Mouse (Mus musculus): ENCODE results near the gene Pigx.

The Pigx gene

DNA sequence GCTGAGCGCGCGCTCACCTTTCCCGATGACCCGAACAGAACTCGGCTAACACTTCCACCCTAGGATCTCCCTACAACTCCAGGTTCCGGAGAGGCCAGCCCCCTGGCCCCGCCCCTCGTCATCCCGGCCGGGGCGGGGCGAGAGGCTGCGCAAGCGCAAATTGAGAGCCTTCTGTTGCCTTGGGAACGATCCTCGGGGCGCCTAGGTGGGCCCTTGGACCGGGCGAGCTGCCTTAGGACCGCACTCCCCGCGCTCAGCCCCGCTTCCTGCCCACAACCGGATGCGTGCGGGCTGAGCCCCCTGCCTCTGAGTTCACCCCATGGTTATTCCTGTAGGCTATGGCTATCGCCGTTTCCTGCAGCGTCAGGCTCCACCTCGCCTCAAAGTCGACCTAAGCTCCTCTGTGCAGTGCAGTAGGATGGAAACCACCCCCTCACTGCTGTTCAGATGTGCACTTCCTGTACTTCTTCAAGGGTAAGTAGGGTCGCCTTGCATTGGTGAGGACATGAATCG lies at the start of gene Pigx, which contains the start of gene Cep19:
Pigx (minus strand) TSS at position 103 of the 513 bp plus-strand sequence.
Cep19 (plus strand) TSS at position 163 of the 513 bp plus-strand sequence.
- peak; percentile 96 for DNase-seq (ENCODE audit: low spot score)

DNA sequence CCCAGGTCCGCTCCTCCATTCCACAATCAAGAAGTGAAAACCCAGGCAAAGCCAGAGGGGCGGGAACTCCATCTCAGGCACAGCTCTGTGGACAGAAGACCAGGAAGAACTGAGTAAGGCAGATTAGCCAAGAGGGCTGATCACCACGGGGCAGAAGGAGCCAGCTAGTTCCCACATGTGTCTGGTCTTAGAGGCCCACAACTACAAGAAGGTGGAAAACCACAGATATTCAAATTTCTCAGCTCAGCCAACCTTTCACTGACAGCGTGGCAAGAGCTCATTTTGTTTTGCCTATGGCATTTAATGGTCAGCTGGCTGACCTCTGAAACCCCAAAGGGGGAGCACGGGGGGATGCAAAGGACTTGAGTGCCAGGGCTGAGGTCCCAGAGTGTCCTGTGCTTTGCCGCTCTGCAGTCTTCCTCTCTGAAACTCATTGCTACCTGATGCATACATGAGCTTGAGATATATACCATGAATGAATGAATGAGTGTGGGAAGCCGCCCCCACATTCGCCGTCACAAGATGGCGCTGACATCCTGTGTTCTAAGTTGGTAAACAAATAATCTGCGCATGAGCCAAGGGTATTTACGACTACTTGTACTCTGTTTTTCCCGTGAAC lies 48.2 kb upstream of the Pigx start:
- peak; percentile 18 for DNase-seq (ENCODE audit: low spot score)

DNA sequence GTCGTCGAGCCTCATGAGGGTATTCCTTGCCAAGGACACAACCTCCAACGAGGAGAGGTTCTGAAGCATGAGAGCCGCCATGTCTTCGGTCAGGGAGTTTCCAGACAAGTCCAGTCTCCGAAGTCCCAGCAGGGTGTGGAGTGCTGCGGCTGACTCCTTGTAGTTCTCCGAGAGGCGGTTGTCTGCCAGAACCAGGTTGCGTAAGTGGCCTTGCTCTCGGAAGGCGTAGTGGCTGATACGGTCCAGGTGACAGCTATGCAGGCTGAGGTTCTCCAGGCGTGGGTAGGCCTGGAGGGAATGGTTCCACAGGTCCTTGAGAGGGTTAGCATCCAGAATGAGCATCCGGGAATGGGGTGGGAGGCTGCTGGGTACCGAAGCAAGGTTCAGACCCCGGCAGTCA lies 45.1 kb upstream of the Pigx start:
- DNase-seq (ENCODE audit: low spot score) = no peak

DNA sequence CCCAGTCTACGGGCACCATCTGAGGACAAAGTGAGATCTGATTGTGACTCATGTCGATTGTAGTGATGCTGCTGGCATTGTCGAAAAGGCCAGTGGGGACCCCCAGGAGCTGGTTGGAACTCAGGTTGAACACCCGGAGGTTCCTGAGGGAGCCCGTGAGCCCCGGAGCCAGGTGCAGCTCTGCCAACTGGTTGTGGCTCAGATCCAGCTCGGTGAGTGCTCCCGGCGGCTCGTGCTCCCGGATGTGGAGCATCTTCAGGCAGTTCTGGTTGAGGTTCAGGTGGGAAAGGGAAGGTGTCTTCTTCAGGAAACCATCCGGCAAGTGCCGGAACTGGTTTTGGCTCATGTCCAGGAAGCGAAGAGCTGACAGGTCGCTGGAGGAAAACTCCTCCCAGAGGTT lies 44.2 kb upstream of the Pigx start:
- DNase-seq (ENCODE audit: low spot score) = no peak

DNA sequence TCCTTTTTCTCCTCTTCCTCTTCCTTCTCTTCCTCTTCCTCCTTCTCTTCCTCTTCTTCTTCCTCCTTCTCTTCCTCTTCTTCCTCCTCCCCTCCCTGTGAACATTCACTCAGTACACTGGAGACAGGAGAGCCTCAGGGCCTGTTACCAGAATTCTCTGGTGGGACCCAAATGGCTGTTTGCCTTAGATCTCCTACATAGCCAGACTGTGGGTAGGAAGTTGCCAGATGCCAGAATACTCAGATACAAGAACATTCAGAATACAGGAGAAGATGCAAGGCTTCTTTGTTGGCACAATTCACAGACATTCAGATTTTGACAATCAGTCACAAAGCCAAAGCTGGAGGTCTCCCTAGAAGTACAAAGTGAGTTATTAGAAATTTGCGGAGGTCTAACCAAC lies 39.4 kb upstream of the Pigx start:
- no peak for DNase-seq (ENCODE audit: low spot score)

DNA sequence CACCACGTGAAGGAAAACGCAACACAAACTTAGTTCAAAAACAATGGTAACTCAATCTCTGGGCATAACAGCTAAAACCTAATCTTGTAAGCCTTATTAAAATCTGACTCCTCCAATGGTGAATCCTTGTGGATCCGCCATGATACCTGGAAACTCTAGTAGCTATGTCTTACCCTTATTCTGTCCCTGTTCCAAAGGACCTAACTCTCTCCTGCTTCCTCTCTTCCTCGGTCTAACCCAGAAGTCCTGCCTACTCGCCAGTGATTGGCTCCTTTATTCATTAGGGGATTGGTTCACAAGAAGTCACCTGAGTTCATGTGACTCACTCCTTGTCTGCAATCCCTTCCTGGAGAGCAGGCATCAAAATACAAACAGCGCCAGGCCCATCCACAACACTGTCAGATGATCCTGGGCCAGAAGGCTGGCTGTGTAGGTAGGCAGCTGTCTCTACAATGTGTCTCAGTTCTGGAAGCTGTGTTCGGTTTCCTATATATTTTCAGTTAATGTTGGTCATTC lies 36.4 kb upstream of the Pigx start:
- DNase-seq (ENCODE audit: low spot score) = no peak

DNA sequence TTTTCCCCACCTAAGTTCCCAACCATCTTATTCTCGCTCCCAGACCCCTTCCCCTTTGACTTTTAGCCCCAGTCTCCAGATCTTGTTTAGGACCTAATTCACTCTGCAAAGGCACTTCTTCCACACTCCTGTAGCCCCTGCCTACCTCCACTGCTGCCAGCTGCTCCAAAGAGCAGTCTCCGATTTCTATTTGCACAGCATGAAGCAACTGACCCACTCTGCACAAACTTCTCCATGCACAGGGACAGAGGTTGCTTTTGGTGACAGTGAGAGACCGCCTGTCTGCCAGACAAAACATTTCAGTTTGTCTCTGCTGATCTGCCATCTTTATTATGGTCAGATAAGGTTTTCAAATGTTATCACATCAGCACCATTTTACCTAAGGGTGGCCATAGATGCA lies 33.6 kb upstream of the Pigx start:
- no peak for DNase-seq (ENCODE audit: low spot score)

DNA sequence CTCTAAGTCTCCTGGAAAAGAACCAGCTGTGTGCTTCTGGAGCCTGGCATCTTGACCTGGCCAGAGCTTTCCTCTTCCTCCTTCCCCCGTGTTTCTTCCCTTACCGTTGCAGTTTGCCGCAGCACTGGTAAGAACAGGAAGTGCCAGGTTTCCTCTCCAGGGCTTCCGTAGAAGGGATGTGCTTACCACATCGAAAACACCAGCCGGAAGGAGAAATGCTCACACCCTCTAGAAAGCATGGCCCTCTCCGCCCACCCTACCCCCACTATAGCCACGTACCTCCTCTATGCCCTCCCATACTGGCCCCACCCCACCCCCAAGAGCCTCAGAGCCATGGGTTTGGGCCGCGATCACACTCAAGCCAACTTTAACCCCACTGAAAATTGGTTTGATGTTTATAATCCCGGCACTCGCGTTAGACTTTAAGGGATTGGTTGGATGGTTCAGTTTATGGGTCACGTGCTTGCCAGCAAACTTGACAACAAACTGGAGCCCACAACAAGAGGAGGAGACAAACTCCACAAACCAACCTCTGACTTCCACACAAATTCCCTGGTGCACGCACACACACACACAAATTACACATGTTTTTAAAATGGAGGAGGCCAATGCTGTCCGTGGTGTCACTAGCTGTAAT lies 30.8 kb upstream of the Pigx start:
- DNase-seq (ENCODE audit: low spot score) = no peak

DNA sequence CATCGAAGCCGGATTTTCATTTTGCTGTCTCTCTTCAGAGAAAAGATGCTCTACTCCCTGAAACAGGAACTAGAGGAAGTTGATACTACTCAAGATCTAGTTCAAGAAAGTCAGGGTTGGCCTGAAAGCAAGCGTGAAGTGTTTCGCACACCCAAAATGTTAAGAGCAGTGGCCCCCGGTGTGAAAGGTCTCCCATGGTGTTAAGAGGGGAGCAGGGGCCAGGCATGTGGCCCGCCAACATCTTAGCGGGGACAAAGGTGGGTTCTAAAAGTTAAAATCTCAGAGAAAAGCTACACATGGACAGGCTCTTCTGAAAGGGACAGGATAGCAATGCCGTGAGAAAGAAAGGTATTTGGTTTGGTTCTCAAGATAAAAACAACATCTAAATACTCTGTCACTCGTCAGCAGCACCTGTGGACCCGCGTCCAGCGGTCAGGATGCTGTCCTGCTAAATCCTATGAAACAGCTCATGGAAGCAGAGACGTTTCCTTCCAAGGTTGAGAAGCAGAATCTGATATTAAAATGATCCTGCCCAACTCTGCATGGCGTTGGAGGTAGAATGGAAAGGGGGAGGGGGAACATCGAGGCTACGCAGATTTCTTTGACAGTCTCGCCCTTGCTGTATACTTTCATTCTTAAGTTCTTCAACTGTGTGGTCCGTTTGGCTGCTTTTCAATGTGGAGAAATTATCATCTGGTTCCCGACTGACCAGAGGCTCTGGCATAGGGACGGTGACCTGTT lies 30.1 kb upstream of the Pigx start:
- DNase-seq (ENCODE audit: low spot score) = no peak

DNA sequence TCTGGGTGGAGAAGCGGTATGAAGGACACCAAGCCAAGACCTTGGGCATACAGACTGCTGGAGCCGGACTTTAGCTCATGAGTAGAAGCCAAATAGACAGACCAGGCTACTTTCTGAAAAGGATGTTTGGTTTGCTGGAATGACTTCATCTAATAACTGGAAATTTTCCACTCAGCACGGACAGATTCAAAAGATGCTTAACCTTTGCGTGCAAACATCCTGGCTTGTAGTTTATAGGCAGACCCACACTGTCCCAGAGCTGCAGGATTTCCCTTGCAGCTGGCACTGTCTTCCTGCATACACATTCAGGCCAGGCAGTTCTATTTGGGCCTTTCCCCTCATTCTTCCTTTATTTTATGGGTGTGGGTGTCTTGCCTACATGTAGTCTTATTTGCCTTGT lies 27.5 kb upstream of the Pigx start:
- DNase-seq (ENCODE audit: low spot score) = no peak

DNA sequence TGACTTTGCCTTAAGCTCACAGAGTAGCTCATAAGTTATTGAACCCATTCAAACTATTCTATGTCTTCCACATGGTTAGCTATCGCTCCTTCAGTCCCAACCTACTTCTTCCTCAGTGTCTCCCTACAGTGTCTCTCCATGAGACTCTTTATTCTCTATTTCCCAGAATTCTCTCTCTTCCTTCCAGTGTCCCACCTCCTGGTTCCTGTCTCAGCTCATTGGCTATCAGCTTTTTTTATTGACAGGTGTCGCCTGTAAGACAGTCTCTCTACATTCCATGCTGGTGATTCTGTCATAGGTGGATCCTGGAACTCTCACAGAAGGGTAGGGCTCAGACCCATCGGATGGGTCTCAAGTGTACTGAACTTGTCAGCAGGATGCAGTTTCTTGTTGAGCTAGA lies 25.8 kb upstream of the Pigx start:
- DNase-seq (ENCODE audit: low spot score) = no peak

DNA sequence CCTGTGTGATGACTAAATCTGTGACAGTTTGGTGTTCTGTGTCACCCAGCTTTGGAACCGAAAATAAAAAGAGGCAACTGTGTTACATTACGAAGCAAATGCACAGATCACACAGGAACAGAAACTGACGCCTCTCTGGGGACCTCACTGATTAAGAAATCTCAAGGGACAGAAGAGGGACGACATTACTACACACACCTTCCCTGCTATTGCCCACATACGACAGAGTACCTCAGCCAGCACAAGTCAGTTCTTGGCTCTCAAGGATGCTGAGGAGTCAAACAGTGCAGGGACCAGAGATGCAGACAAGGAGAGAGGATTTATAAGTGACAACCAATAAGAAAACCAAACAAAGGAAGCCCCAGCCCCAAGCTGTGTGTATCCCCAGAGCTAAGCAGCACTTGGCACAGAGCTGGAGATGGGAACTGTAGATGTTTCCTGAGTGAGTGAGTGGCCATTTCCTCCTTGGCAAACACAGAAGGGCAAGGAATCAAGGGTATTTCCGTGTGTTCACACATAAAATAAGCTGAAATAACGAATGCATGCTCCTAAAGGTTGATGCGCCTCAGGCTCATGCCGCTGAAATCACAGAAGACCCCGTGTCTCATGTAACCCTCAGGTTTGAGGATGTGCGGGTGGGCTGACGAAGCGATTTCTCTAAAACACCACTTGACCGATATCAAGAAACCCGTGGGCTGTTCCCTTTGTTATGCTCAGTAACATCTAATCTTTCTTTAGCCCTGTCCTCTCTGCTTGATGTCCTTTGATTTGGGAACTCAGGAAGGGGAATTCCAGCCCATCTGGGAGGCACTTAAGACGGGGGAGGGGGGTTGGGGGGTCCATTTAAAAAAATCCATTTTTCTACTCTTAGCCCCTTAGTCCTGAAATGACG lies 25.1 kb upstream of the Pigx start:
- DNase-seq (ENCODE audit: low spot score) = no peak

DNA sequence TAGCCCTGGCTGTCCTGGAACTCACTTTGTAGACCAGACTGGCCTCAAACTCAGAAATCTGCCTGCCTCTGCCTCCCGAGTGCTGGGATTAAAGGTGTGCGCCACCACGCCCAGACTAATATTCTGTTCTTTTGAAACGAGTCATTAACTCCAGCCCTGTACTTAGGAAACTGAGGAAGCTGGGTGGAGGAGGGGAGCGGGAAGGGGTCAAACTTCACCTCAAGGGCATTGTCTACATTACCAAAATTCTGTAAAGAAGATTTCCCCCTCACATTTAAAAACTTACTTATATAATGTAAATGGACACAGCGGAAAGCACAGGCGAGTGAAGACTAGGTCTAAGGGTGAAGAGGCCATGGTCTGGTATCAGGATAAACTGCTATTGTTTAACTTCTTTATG lies 24.5 kb upstream of the Pigx start:
- no peak for DNase-seq (ENCODE audit: low spot score)

DNA sequence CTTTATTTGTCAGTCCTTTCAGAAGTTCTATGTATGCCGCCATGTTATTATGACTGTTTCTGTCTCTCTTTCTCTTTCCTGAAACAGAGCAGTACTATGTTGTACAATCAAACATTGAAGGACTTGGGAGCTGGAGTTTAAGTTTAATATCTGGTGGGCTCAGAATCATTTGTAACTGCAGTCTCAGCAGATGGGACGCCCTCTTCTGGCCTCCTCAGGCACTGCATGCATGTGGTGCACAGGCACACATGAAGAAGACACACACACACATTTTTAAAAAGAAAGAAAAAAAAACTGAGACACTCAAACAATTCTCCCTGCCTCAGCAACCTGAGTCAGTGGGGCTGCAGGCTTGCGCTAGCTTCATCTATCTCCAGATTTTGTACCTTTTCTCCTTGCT lies 20.9 kb upstream of the Pigx start:
- DNase-seq (ENCODE audit: low spot score) = no peak

DNA sequence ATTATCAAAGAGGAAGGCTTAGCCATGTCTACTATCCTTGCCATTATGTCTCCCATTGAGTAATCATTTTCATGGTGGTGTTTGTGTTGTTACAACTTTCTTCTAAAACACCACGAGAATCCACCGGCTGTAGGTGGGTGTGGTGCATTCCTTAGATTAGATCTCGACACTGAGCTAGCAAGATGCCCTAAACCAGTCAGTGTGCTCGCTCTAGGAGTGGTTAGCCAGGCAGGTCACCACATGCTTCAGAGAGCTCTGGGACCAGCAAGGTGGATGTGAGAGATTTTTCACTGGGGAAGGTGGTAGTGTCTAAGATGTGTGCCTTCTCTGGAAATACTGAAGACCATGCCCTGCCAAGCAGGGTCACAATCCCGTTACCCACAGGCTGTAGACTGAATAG lies 16.6 kb upstream of the Pigx start:
- no peak for DNase-seq (ENCODE audit: low spot score)

DNA sequence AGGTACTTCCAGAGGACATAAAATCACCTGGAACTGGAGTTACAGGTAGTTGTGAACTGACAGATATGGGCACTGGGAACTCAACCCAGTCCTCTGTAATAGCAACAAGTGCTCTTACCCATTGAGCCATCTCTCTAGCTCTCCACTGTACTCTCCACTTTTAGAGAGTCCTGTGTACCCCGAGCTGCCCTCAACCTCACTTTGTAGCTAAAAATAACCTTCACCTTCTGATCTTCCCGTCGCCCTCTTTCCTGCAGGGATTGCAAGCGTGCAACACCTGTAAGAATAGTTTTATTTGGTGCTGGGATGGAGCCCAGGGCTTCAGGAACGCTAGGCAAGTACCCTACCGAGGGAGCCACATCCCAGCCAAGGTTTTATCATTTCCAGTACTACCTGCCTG lies 16.2 kb upstream of the Pigx start:
- DNase-seq (ENCODE audit: low spot score) = no peak

DNA sequence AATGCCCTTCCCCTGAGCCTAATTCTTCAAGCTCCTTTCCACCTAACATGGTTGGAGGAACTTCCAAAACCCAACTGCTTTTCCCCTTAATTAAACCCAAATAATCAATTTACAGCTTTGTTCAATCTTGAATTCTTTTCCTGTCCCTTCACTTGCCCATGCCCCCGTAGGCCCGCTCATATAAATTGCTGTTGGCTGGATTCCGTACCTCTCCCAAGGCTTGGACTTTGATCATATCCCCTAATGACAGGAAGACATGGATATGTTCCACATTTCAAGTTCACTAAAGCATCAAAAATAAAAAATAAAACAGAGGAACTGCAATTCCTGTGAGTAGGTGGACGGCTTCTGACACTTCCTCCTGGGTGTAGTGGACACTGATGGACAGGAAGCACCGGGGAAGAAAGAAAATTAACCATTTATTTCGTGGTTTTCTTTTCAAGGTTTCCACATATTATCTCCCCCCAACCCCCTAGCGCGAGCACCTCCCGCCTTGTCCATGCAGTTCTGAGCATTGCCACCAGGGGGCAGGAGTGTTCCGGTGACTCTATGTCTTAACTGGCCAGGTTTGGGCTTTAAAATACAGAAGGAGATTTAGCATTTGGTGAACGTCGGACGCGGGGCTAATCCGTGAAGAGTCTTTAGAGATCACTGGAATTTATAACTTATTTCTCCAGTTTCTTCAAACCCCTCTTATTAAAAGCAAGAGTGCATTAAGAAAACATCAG lies 15.6 kb upstream of the Pigx start:
- DNase-seq (ENCODE audit: low spot score) = peak; percentile 89

DNA sequence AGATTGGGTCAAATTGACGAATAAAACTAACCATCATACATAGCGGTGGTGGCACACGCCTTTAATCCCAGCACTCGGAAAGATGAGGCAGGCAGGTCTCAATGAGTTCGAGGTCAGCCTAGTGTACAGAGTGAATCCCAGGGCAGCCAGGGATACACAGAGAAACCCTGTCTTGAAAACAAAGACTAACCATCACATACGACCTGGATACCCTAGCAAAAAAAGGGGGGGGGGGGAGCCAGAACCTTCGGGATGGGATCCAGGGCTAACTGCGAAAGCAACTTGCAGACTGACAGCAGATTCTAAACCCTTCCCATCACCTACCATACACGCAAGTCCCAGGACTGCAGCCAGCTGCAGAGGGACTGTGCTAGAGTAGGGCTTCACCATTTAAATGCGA lies 14.9 kb upstream of the Pigx start:
- DNase-seq (ENCODE audit: low spot score) = no peak

DNA sequence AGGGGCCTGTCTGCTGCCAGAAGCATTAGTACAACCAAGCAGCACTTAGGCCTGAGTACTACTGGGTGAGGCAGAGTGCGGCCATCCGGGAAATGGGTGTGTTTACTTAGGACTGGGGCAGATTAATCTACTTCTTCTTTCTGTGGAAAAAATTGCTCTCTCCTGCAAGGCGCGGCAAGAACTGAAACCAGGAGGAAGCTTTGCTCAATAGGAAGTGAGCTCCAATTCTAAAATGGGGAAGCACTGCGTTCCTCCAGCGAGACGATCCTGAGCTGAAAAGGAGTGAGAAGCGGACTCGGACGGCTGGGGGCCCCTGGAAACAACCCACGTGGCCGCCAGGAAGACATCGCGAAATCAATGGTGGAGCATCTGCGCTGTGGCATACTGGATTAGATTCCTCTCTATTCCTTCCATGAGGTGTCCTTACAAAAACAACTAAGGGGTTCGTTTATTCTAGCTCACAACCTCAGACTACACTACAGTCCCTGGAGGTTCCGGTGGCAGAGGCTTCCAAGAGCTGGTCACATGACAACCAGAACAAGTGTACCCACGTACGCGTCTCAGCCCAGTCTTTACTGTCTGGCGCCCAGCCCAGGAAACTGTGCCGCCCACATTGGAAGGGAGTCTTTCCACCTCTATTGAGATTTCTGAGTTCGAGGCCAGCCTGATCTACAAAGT lies 14.1 kb upstream of the Pigx start:
- no peak for DNase-seq (ENCODE audit: low spot score)

DNA sequence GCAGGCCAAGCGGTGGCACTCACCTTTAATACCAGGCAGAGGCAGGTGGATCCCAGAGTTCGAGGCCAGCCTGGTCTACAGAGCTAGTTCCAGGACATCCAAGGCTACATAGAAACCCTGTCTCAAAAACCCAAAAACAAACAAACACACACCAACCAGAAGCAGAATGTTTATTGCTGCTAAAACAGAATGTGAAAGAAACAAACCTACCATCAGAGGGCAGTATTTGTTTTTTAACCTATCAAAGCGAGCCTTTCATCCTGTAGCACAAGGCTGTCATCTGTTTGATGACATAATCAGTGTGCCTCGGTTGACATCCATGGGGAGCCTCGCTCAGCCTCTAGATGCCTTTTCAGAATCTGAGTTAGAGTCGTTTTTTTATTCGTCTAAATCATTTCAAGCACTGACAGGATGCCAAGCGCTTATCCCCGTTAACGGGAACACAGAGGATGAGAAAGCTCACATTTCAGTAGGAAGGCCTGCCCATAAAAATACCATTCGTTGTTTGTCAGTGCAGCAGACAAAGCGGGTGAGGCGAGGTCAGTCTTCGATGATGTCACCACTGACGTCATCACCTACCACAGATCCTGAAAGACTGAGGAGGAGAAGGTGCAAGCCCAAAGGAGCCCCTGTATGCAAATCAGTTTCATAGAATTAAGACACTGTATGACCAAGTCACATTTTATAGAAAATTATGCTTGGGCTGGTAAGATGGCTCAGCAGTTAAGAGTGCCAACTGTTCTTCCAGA lies 11.6 kb upstream of the Pigx start:
- no peak for DNase-seq (ENCODE audit: low spot score)

All from embryo, embryonic 10.5 days (tissue).